Mouse (Mus musculus): Measurements from ENCODE around the gene Pnpla3. TPM values are rescaled to one million over a fixed set of nuclear protein-coding genes. Genes with fewer than 3 reads are reported as not detected.
A peak's percentile ranks its signal among the peaks of the same experiment; 100 is the strongest.

The Pnpla3 gene
- polyA plus RNA-seq, 1 experiment = 0.61 TPM

DNA sequence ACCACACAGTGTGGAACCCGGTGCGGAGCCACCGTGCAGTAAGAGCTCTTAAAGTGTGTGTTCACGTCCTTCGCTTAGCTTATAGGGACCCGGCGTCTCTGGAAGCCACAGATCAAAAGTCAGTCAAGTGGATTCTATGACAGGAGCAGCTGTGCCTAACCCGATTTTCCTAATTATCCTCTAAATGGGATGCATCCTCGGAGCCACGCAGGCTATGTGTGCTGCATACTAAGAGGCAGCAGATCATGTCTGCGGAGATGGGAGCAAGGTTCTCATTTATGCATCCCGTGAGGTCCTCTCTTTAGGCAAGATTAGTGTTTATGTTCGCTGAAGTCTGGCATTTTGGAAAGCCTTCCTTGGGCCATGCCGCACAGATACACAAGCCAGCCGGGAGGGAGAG is 59.3 kb downstream of the Pnpla3 start:
- Histone ChIP-seq H3K27ac (ENCODE audit: insufficient read depth, low read length) (no peak overlapping the region), H3K27me3 (ENCODE audit: control insufficient read depth, insufficient read depth, low read length, poor library complexity, severe bottlenecking) (no peaks in the 10 kb centered on the region), H3K4me1 (ENCODE audit: control insufficient read depth, insufficient read depth, low read length) (peaks cover 1% of the 10 kb centered on the region), H3K4me3 (ENCODE audit: low read depth, low read length) (no peak overlapping the region), H3K36me3 (ENCODE audit: control insufficient read depth, insufficient read depth, low read length, poor library complexity, severe bottlenecking) (no peaks in the 10 kb centered on the region), H3K9ac (ENCODE audit: low read depth, poor library complexity, severe bottlenecking) (no peak overlapping the region), H3K9me3 (replicated peaks; ENCODE audit: control insufficient read depth, insufficient read depth, low read length, poor library complexity, severe bottlenecking) (no peaks in the 10 kb centered on the region)
- TF ChIP-seq EP300 (IDR thresholded peaks at IDR 0.05; ENCODE audit: insufficient read depth, low read depth, low read length) (no peak), POLR2A (IDR thresholded peaks at IDR 0.05; ENCODE audit: insufficient read depth, low read length) (no peak), CTCF (IDR thresholded peaks at IDR 0.05; ENCODE audit: low read depth, low read length) (no peak)

DNA sequence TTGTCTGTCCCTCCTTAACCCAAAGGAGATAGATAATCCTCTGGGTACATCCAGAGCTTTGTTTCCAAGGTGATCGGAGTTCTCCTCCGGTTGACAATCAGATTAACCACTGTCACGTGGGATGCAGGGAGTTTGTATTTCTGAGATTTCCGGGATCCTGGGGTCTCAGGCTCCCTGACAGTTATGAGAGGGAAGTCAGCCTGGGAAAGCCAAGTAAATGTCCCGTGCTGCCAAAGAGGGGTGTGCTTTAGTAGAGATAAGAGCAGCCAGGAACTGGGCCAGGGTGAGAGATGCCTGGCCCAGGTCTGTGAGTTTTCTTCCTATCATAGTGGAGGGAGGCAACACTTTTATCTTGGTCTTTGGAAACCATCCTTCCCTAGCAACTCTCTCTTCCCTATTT is 63.0 kb downstream of the Pnpla3 start:
- Histone ChIP-seq H3K36me3 (ENCODE audit: control insufficient read depth, insufficient read depth, low read length, poor library complexity, severe bottlenecking) (no peaks in the 10 kb centered on the region), H3K27me3 (ENCODE audit: control insufficient read depth, insufficient read depth, low read length, poor library complexity, severe bottlenecking) (no peaks in the 10 kb centered on the region), H3K27ac (ENCODE audit: insufficient read depth, low read length) (no peak overlapping the region), H3K9me3 (replicated peaks; ENCODE audit: control insufficient read depth, insufficient read depth, low read length, poor library complexity, severe bottlenecking) (no peaks in the 10 kb centered on the region), H3K9ac (ENCODE audit: low read depth, poor library complexity, severe bottlenecking) (peak overlapping the region; percentile 52), H3K4me3 (ENCODE audit: low read depth, low read length) (no peak overlapping the region; the same call in 1 of the 2 replicates), H3K4me1 (ENCODE audit: control insufficient read depth, insufficient read depth, low read length) (no peaks in the 10 kb centered on the region)
- TF ChIP-seq EP300 (IDR thresholded peaks at IDR 0.05; ENCODE audit: insufficient read depth, low read depth, low read length) = no peak
- TF ChIP-seq CTCF (IDR thresholded peaks at IDR 0.05; ENCODE audit: low read depth, low read length) = no peak
- TF ChIP-seq POLR2A (IDR thresholded peaks at IDR 0.05; ENCODE audit: insufficient read depth, low read length) = no peak

DNA sequence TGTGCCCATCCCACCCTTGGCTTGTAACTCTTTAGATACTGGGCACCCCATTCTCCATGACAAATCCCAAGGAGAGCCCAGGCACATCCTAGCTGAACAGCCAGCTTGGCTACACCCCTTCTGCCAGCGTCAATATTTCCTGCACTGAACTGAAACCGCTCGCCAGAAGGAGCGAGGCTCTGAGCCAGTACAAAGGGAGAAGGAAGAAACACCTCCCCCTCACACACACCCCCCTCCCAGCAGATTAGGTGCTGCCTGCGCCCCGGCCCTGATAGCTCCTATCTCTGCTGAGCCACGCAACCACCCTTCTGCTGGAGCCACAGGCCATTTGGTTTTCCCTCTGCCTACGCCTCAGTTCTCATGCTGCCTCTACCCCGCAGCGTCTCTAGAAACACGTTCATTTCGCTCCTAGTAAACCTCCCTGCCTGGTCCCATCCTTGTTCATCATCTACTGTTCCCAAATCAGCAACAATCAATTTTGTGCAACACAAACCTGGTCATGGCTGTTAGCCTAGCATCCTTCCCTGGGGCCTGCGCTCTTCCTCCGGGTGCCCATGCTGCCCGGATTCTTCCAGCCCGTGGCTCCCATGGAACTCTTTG is 63.6 kb downstream of the Pnpla3 start:
- no peaks in the 10 kb centered on the region for H3K4me1 ChIP-seq (ENCODE audit: control insufficient read depth, insufficient read depth, low read length)
- no peaks in the 10 kb centered on the region for H3K9me3 ChIP-seq (replicated peaks; ENCODE audit: control insufficient read depth, insufficient read depth, low read length, poor library complexity, severe bottlenecking)
- no peak for TF ChIP-seq CTCF (IDR thresholded peaks at IDR 0.05; ENCODE audit: low read depth, low read length)
- TF ChIP-seq EP300 (IDR thresholded peaks at IDR 0.05; ENCODE audit: insufficient read depth, low read depth, low read length) = 0 out of 2 replicates have a peak, but pooled peaks have one; percentile 43
- peak overlapping the region; percentile 72 for H3K4me3 ChIP-seq (ENCODE audit: low read depth, low read length)
- peak overlapping the region; percentile 52 for H3K9ac ChIP-seq (ENCODE audit: low read depth, poor library complexity, severe bottlenecking)
- no peaks in the 10 kb centered on the region for H3K36me3 ChIP-seq (ENCODE audit: control insufficient read depth, insufficient read depth, low read length, poor library complexity, severe bottlenecking)
- H3K27me3 ChIP-seq (ENCODE audit: control insufficient read depth, insufficient read depth, low read length, poor library complexity, severe bottlenecking) = no peaks in the 10 kb centered on the region
- 0 out of 2 replicates have a peak overlapping the region, but pooled peaks have one; percentile 2 for H3K27ac ChIP-seq (ENCODE audit: insufficient read depth, low read length)

DNA sequence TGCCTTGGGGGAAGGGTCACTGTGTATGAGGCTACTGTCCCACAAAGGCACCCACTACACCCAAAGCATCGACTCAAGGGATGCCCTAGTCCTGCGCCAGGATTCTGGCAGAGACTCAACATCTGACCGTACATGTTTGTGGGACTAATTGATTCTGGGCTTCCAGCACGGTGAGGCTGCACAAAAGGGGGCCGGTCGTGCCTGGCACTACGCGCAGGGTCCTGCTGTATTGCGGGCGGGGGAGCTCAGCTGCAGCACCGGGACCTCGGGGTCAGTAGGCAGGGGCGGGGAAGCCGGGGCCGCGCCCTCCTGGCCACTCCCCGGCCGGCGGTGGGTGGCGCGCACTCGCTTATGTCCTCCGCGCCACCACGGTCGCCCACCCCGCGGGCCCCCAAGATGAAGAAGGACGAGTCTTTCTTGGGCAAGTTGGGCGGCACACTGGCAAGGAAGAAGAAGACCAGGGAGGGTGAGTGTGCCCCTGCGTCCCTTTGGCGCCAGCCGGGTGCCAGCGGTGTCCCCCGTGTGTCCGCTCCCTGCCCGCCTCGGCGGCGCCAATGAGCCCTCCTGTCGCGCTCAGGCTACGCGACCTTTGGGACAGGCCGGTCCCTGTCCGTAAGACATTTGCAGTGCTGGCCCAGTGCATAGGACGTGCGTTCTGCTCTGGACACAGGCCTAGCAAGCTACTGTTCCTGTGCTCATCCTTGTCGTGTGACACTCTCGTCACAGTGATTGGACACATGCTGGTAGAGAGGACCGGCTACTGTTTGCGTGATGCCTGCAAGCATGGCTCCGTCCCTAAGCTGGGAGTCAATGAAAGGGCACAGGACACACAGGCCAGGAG is 64.3 kb downstream of the Pnpla3 start, which contains the start of gene Parvb:
Gene Parvb (plus strand): TSS at position 323 of the 841 bp plus-strand sequence.
- no peaks in the 10 kb centered on the region for H3K36me3 ChIP-seq (ENCODE audit: control insufficient read depth, insufficient read depth, low read length, poor library complexity, severe bottlenecking)
- H3K4me1 ChIP-seq (ENCODE audit: control insufficient read depth, insufficient read depth, low read length) = no peaks in the 10 kb centered on the region
- H3K9ac ChIP-seq (ENCODE audit: low read depth, poor library complexity, severe bottlenecking) = peak within 1 kb of the TSS; percentile 52
- H3K27me3 ChIP-seq (ENCODE audit: control insufficient read depth, insufficient read depth, low read length, poor library complexity, severe bottlenecking) = no peaks in the 10 kb centered on the region
- H3K9me3 ChIP-seq (replicated peaks; ENCODE audit: control insufficient read depth, insufficient read depth, low read length, poor library complexity, severe bottlenecking) = no peaks in the 10 kb centered on the region
- peak within 1 kb of the TSS; percentile 78 for H3K27ac ChIP-seq (ENCODE audit: insufficient read depth, low read length)
- H3K4me3 ChIP-seq (ENCODE audit: low read depth, low read length) = peak within 1 kb of the TSS; percentile 72
- no peak for TF ChIP-seq CTCF (IDR thresholded peaks at IDR 0.05; ENCODE audit: low read depth, low read length)
- no peak for TF ChIP-seq EP300 (IDR thresholded peaks at IDR 0.05; ENCODE audit: insufficient read depth, low read depth, low read length)
- no peak for TF ChIP-seq POLR2A (IDR thresholded peaks at IDR 0.05; ENCODE audit: insufficient read depth, low read length)

DNA sequence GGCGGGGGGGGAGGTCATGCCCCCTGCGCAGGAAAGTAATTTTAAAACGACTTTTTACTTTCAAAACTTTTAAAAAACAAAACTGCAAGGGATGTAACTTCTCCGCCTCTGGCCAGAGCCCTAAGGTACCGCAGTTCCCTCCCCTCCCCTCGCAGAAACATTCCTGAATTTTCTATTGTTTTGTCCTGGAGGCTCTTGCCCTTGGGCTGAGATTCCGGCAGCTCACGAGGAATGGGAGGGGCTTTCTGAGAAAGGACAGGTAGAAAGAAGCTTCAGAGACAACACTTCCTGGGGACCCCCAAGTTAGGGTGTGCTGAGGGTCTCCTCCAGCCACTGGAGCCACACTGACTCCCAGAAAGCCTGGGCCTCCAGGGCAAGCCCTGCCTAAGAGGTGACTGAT is 65.0 kb downstream of the Pnpla3 start:
- TF ChIP-seq CTCF (IDR thresholded peaks at IDR 0.05; ENCODE audit: low read depth, low read length) (no peak), EP300 (IDR thresholded peaks at IDR 0.05; ENCODE audit: insufficient read depth, low read depth, low read length) (peak; percentile 87)
- Histone ChIP-seq H3K27ac (ENCODE audit: insufficient read depth, low read length) (peak overlapping the region; percentile 78), H3K9ac (ENCODE audit: low read depth, poor library complexity, severe bottlenecking) (peak overlapping the region; percentile 52), H3K4me1 (ENCODE audit: control insufficient read depth, insufficient read depth, low read length) (peaks cover 2% of the 10 kb centered on the region), H3K36me3 (ENCODE audit: control insufficient read depth, insufficient read depth, low read length, poor library complexity, severe bottlenecking) (no peaks in the 10 kb centered on the region), H3K27me3 (ENCODE audit: control insufficient read depth, insufficient read depth, low read length, poor library complexity, severe bottlenecking) (no peaks in the 10 kb centered on the region), H3K9me3 (replicated peaks; ENCODE audit: control insufficient read depth, insufficient read depth, low read length, poor library complexity, severe bottlenecking) (no peaks in the 10 kb centered on the region), H3K4me3 (ENCODE audit: low read depth, low read length) (peak overlapping the region; percentile 43)
